8 mouse cellular contexts compared by ENCODE assay signal in the genomic region with DNA sequence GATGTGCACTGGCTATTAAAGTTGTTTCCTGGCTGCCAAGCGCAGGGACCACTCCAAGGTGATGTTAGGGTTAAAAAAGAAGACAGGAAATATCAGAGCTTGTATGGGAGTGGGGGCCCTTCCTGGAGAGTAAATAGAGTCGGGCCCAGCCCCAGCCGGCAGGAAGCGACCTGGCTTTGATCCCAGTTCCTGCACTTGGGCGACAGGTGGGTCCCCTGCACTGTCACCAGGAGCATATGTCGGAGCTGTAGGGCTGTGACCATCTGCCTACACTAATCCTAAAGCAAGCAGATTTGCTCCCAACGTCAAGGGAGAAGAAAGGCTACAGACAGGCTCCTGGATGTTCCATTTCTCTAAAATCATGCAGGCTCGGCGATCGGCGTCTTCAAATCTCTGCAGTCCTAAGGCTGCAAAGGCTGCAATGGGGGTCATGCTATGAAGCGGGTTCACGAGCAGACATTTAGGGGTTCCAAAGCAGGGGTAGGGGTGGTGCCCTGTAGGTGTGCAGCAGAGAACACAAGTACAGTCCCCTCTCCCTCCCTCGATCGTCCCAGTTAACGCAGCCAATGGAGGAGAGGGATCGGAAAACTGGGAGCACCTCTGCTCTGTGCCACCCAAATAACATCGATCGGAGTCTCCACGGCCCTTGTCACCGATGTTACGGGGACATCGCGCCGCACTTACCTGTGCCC. TPM values are rescaled to one million over a fixed set of nuclear protein-coding genes. Genes with fewer than 3 reads are reported as not detected.
DNase-seq lines count a peak whose midpoint lies in the region; ATAC-seq lines count a peak whose summit lies in the region.

No protein-coding gene starts in this region.

- DNase-seq in embryo, embryonic 10.5 days (ENCODE audit: low spot score) = peak; percentile 14
- DNase-seq in embryo, embryonic 11 days = no peak
- DNase-seq in adrenal gland, adult 8-10 months = peak; percentile 48
- DNase-seq in forebrain, embryonic 10.5 days (ENCODE audit: extremely low spot score, low spot score) = no peak
- DNase-seq in right cerebral cortex, postnatal 36 days (ENCODE audit: low spot score in 2 of 2) = no peak

- no peaks in the 10 kb centered on the region for H3K27me3 ChIP-seq in forebrain, embryonic 10.5 days (ENCODE audit: poor library complexity, severe bottlenecking)
- no peaks in the 10 kb centered on the region for H3K27me3 ChIP-seq in hindbrain, embryonic 12.5 days
- no peaks in the 10 kb centered on the region for H3K27me3 ChIP-seq in limb, embryonic 12.5 days
- no peaks in the 10 kb centered on the region for H3K27me3 ChIP-seq in midbrain, embryonic 12.5 days

- 7% methylated on average over 25 of the region's 25 CpGs for WGBS in forebrain, embryonic 10.5 days
- 4% methylated on average over 25 of the region's 25 CpGs for WGBS in hindbrain, embryonic 12.5 days
- 1% methylated on average over 25 of the region's 25 CpGs for WGBS in limb, embryonic 12.5 days
- 5% methylated on average over 25 of the region's 25 CpGs for WGBS in midbrain, embryonic 12.5 days

- H3K27ac ChIP-seq in forebrain, embryonic 10.5 days = peak overlapping the region; percentile 86
- peak overlapping the region; percentile 26 for H3K27ac ChIP-seq in hindbrain, embryonic 12.5 days
- H3K27ac ChIP-seq in limb, embryonic 12.5 days = no peak overlapping the region
- H3K27ac ChIP-seq in midbrain, embryonic 12.5 days (replicated peaks) = peak overlapping the region; percentile 47; the same call in 1 of the 2 replicates

- H3K4me3 ChIP-seq in forebrain, embryonic 10.5 days = peak overlapping the region; percentile 76
- H3K4me3 ChIP-seq in hindbrain, embryonic 12.5 days = peak overlapping the region; percentile 77
- peak overlapping the region; percentile 66 for H3K4me3 ChIP-seq in limb, embryonic 12.5 days (replicated peaks)
- H3K4me3 ChIP-seq in midbrain, embryonic 12.5 days = peak overlapping the region; percentile 72

- peak overlapping the region; percentile 81 for H3K4me2 ChIP-seq in hindbrain, embryonic 12.5 days (replicated peaks)
- peak overlapping the region; percentile 84 for H3K4me2 ChIP-seq in limb, embryonic 12.5 days
- peak overlapping the region; percentile 87 for H3K4me2 ChIP-seq in midbrain, embryonic 12.5 days (replicated peaks)

- peaks cover 6% of the 10 kb centered on the region; the same call in 1 of the 2 replicates for H3K36me3 ChIP-seq in forebrain, embryonic 10.5 days (replicated peaks)
- H3K36me3 ChIP-seq in hindbrain, embryonic 12.5 days = 0 out of 2 replicates have a peak, but pooled peaks cover 3% of the 10 kb centered on the region
- no peaks in the 10 kb centered on the region for H3K36me3 ChIP-seq in limb, embryonic 12.5 days
- no peaks in the 10 kb centered on the region for H3K36me3 ChIP-seq in midbrain, embryonic 12.5 days

- peak; percentile 81 for ATAC-seq in hindbrain, embryonic 12.5 days (ENCODE audit: low FRiP score)
- peak; percentile 60; the same call in 1 of the 2 replicates for ATAC-seq in limb, embryonic 12.5 days (ENCODE audit: insufficient number of reproducible peaks, insufficient read depth, low FRiP score, low TSS enrichment, low read depth)
- peak; percentile 81 for ATAC-seq in midbrain, embryonic 12.5 days (ENCODE audit: low FRiP score, low read depth)

- peaks cover 41% of the 10 kb centered on the region for H3K4me1 ChIP-seq in forebrain, embryonic 10.5 days
- peaks cover 20% of the 10 kb centered on the region for H3K4me1 ChIP-seq in hindbrain, embryonic 12.5 days
- H3K4me1 ChIP-seq in limb, embryonic 12.5 days (replicated peaks) = peaks cover 24% of the 10 kb centered on the region
- peaks cover 21% of the 10 kb centered on the region for H3K4me1 ChIP-seq in midbrain, embryonic 12.5 days

- peak overlapping the region; percentile 83 for H3K9ac ChIP-seq in hindbrain, embryonic 12.5 days
- H3K9ac ChIP-seq in limb, embryonic 12.5 days (replicated peaks) = peak overlapping the region; percentile 68
- peak overlapping the region; percentile 71 for H3K9ac ChIP-seq in midbrain, embryonic 12.5 days (replicated peaks)

- H3K9me3 ChIP-seq in forebrain, embryonic 10.5 days = no peaks in the 10 kb centered on the region
- no peaks in the 10 kb centered on the region for H3K9me3 ChIP-seq in hindbrain, embryonic 12.5 days (replicated peaks)
- no peaks in the 10 kb centered on the region for H3K9me3 ChIP-seq in limb, embryonic 12.5 days
- no peaks in the 10 kb centered on the region for H3K9me3 ChIP-seq in midbrain, embryonic 12.5 days

RNA-seq across cellular contexts. Expression of gene Tecpr1, which starts 0.5 kb away (rescaled TPM):
- total RNA-seq in adrenal gland, adult 8-10 months (2022) = 100 to 1,000 TPM; 113 to 201 (median 148) TPM
- polyA plus RNA-seq in forebrain, embryonic 10.5 days (2016; fragmentation: Nextera tagmentation; extraction: Ambion mirVana) = 18.1 and 19.9 TPM in 2 replicates
- polyA plus RNA-seq in hindbrain, embryonic 12.5 days (2016; fragmentation: Nextera tagmentation; extraction: Ambion mirVana) = 35.9 and 36.6 TPM in 2 replicates
- polyA plus RNA-seq in limb, embryonic 12.5 days (2016; fragmentation: Nextera tagmentation; extraction: Ambion mirVana) = 22.1 and 24.3 TPM in 2 replicates
- 33.5 and 36.1 TPM in 2 replicates for polyA plus RNA-seq in midbrain, embryonic 12.5 days (2016; fragmentation: Nextera tagmentation; extraction: Ambion mirVana)

RNA-seq across cellular contexts. Expression of gene Bri3, which starts 21.3 kb away (rescaled TPM):
- total RNA-seq in adrenal gland, adult 8-10 months (2022) = 100 to 1,000 TPM; 101 to 135 (median 118) TPM
- polyA plus RNA-seq in forebrain, embryonic 10.5 days (2016; fragmentation: Nextera tagmentation; extraction: Ambion mirVana) = 113 and 119 TPM in 2 replicates
- 126 and 150 TPM in 2 replicates for polyA plus RNA-seq in hindbrain, embryonic 12.5 days (2016; fragmentation: Nextera tagmentation; extraction: Ambion mirVana)
- 143 and 148 TPM in 2 replicates for polyA plus RNA-seq in limb, embryonic 12.5 days (2016; fragmentation: Nextera tagmentation; extraction: Ambion mirVana)
- polyA plus RNA-seq in midbrain, embryonic 12.5 days (2016; fragmentation: Nextera tagmentation; extraction: Ambion mirVana) = 145 and 166 TPM in 2 replicates

RNA-seq across cellular contexts. Expression of gene Bhlha15, which starts 32.9 kb away (rescaled TPM):
- 1 to 10 TPM in 3 of 4 experiments, under 1 TPM in 1; 0.61 to 3.0 (median 2.3) TPM for total RNA-seq in adrenal gland, adult 8-10 months (2022)
- 0.12 and 0.23 TPM in 2 replicates for polyA plus RNA-seq in forebrain, embryonic 10.5 days (2016; fragmentation: Nextera tagmentation; extraction: Ambion mirVana)
- 0.08 TPM in 2 replicates for polyA plus RNA-seq in hindbrain, embryonic 12.5 days (2016; fragmentation: Nextera tagmentation; extraction: Ambion mirVana)
- polyA plus RNA-seq in limb, embryonic 12.5 days (2016; fragmentation: Nextera tagmentation; extraction: Ambion mirVana) = 0.05 and 0.15 TPM in 2 replicates
- polyA plus RNA-seq in midbrain, embryonic 12.5 days (2016; fragmentation: Nextera tagmentation; extraction: Ambion mirVana) = 0.12 TPM in 1 of 2 replicates, not detected in the other

Comparison
In these comparisons a context has a peak if more than half of its experiments do, and no peak if none do; other contexts are left out.
1. DNase-seq: peak in embryo, embryonic 10.5 days (single experiment) and adrenal gland, adult 8-10 months (single experiment); none in embryo, embryonic 11 days (single experiment), forebrain, embryonic 10.5 days (single experiment) and right cerebral cortex, postnatal 36 days (0 of 2).
2. Peak in every context shown above with its lines, with median percentiles within 50 percentile points of each other: H3K4me3 ChIP-seq, ATAC-seq, H3K4me2 ChIP-seq and H3K9ac ChIP-seq.